Mouse (Mus musculus) testis, adult 2 months (tissue): ENCODE data around the gene Tcam1. TPM values are rescaled to one million over a fixed set of nuclear protein-coding genes. Genes with fewer than 3 reads are reported as not detected.

Experiments used
- H3K27ac ChIP-seq: fragments of 200-500 bp; 2 replicates; pipeline ENCODE4 v1.5.1; 2012; ENCODE audit warnings: low read depth, low read length; ENCODE audit not compliant: control insufficient read depth, insufficient read depth
- H3K27me3 ChIP-seq: fragments of 200-500 bp; 2 replicates; pipeline ENCODE4 v1.6.1; 2012; ENCODE audit warnings: mild to moderate bottlenecking, low read length, moderate library complexity; ENCODE audit not compliant: control insufficient read depth, insufficient read depth
- H3K36me3 ChIP-seq: fragments of 200-500 bp; 2 replicates; pipeline ENCODE4 v1.6.1; 2012; ENCODE audit warnings: mild to moderate bottlenecking, low read length; ENCODE audit not compliant: control insufficient read depth, insufficient read depth
- H3K4me1 ChIP-seq: fragments of 200-500 bp; 2 replicates; pipeline ENCODE4 v1.6.1; 2012; ENCODE audit warnings: low read length; ENCODE audit not compliant: control insufficient read depth, insufficient read depth
- H3K4me3 ChIP-seq: fragments of 200-500 bp; 2 replicates; pipeline ENCODE4 v1.5.1; 2012; ENCODE audit warnings: low read depth, mild to moderate bottlenecking, low read length, moderate library complexity, mixed read lengths; ENCODE audit not compliant: control insufficient read depth
- CTCF ChIP-seq: fragments of 200-500 bp; IDR thresholded peaks from 2 replicates; pipeline ENCODE4 v1.5.1; 2012; ENCODE audit warnings: low read depth, mild to moderate bottlenecking, inconsistent platforms, low read length, moderate library complexity; ENCODE audit not compliant: control insufficient read depth, insufficient read depth, insufficient replicate concordance
- POLR2A ChIP-seq: fragments of 200-500 bp; IDR thresholded peaks from 2 replicates; pipeline ENCODE4 v1.6.1; 2012; ENCODE audit warnings: low read depth, mild to moderate bottlenecking, inconsistent platforms, low read length, moderate library complexity; ENCODE audit not compliant: control insufficient read depth
- polyA plus RNA-seq: library from polyadenylated mRNA; depleted of rRNA; stranded (reverse); fragments of >200 nt; gene quantifications from 2 replicates; pipeline ENCODE4 v1.2.3, GENCODE M21; 2012

The Tcam1 gene
- polyA plus RNA-seq, 1 experiment = 97.5 TPM

DNA sequence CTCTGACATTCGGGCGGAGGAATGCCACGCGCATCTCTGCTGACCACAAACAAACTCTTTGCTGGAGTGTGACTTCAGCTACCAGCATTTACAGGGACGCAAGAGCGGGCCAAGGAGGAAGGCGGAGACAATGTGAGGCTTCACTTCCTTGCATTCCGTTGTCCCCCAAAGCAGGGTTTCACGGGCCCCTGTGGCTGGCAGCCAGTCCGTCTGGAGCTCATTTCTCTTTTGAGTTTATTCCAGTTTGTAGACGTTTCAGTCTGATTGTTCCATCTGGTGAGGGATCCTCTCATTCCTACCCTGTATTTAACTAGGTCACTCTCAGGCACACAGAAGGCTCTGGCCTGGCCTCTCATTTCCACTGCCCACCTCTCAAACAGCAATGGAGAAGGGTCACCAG is 10.5 kb downstream of the Tcam1 start:
- TF ChIP-seq CTCF (no peak), POLR2A (no peak)
- Histone ChIP-seq H3K27ac (no peak overlapping the region), H3K36me3 (no peaks in the 10 kb centered on the region; the same call in none of the 2 replicates), H3K4me3 (no peak overlapping the region), H3K27me3 (no peaks in the 10 kb centered on the region), H3K4me1 (no peaks in the 10 kb centered on the region)

DNA sequence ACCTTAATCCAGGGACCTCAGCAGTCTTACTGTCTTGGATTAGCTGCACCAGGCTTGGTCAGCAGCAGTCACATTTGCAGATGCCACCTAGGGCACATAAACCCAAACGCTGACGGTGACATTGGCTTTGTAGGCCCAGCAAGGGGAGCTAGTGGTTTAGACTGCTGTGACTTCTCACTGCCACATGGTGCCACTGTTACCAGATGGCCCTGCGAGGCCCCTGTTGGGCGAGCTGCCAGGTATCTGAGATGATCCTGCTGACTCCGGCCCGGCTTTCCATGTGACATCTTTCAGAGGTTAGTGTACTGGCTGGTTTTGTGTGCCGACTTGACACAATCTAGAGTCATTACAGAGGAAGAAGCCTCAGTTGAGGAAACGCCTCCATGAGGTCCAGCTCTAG is 12.9 kb downstream of the Tcam1 start:
- TF ChIP-seq POLR2A (no peak), CTCF (peak; percentile 21; the same call in 1 of the 2 replicates)
- H3K27ac ChIP-seq = no peak overlapping the region
- H3K27me3 ChIP-seq = no peaks in the 10 kb centered on the region
- H3K4me1 ChIP-seq = no peaks in the 10 kb centered on the region
- no peaks in the 10 kb centered on the region; the same call in none of the 2 replicates for H3K36me3 ChIP-seq
- no peak overlapping the region for H3K4me3 ChIP-seq

DNA sequence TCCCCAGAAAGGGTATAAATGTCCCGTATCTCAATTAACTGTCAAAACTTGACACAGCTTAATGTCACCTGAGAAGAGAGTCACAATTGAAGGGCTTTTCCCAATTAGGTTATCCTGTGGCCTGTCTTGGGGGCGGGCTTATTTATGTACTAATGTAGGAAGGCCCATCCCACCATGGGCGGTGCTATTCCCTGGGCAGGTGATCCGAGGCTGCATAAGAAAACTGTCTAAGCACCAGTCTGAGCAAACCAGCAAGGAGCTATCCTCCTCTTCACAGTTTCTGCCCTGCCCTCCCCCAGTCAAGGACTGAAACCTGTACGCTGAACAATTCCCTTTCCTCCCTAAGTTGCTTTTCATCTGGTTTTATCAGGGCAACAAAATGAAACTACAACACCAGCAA is 13.9 kb downstream of the Tcam1 start:
- Histone ChIP-seq H3K4me1 (no peaks in the 10 kb centered on the region), H3K36me3 (no peaks in the 10 kb centered on the region; the same call in none of the 2 replicates), H3K27ac (no peak overlapping the region), H3K4me3 (no peak overlapping the region), H3K27me3 (no peaks in the 10 kb centered on the region)
- TF ChIP-seq POLR2A (no peak), CTCF (no peak)

DNA sequence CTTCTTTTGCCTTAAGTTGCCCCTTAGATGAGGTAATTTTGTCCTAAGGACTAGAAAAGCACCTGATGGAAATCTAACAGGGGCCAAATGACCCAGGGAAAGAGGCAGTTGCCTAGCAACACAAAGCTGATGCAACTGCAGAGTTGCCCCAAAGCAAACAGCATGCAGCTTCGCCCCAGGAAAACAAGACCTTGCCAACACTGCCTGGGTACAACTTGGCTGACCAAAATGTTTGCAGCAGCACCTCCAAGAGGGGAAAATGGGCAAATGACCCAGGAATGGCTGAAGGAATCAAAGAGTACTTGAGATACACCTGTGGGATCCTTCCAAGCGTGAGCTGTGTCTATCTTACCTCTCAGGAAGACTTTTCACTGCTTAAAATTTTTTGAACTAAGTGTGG is 15.4 kb downstream of the Tcam1 start:
- no peak for TF ChIP-seq CTCF
- TF ChIP-seq POLR2A = no peak
- Histone ChIP-seq H3K4me1 (no peaks in the 10 kb centered on the region), H3K27me3 (no peaks in the 10 kb centered on the region), H3K27ac (no peak overlapping the region), H3K36me3 (no peaks in the 10 kb centered on the region), H3K4me3 (no peak overlapping the region)

DNA sequence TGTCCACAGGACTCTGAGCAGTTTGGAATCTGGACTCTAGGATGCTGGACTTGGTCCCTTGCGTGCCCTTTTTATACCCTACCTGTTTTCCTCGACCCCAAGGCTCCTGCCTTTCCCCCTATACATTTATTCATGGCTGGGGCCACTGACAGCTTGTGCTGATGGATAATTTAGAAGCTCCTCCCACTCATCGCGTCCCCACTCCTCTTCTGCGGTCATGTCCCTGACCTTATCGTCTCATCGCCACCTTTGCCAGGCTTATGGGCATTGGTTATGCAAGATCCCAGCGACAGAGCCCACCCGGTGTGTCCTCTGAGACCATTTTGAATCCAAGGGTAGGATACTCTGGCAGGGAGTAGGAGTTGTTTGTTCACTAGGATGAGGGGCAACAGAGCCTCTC is 25.3 kb downstream of the Tcam1 start, which contains the start of gene Gh:
TSS of gene Gh (minus strand) at position 101 of the 400 bp plus-strand sequence.
- no peaks in the 10 kb centered on the region for H3K27me3 ChIP-seq
- H3K36me3 ChIP-seq = no peaks in the 10 kb centered on the region
- no peak for TF ChIP-seq POLR2A
- TF ChIP-seq CTCF = no peak
- no peak within 1 kb of the TSS for H3K4me3 ChIP-seq
- peaks cover 4% of the 10 kb centered on the region for H3K4me1 ChIP-seq
- no peak within 1 kb of the TSS for H3K27ac ChIP-seq

DNA sequence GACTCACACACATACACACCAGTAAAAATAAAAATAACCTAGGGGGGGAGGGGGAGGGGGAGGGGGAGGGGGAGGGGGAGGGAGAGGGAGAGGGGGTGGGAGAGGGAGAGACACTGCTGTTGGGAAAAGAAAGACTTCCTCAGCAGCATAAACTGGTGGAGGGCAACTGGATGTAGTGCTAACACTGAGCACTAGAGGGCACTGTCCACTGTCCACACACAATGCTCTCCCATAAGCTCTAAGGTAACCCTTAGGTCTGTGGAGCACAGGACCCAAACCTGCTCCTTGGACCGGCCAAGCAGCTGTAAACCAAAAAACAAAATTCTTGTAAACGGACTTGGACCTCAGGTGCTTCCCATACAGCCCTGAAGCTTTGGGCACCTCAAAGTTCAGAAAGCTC is 26.2 kb downstream of the Tcam1 start:
- peaks cover 4% of the 10 kb centered on the region for H3K4me1 ChIP-seq
- TF ChIP-seq CTCF = peak; percentile 76; the same call in 1 of the 2 replicates
- no peak for TF ChIP-seq POLR2A
- H3K4me3 ChIP-seq = no peak overlapping the region

DNA sequence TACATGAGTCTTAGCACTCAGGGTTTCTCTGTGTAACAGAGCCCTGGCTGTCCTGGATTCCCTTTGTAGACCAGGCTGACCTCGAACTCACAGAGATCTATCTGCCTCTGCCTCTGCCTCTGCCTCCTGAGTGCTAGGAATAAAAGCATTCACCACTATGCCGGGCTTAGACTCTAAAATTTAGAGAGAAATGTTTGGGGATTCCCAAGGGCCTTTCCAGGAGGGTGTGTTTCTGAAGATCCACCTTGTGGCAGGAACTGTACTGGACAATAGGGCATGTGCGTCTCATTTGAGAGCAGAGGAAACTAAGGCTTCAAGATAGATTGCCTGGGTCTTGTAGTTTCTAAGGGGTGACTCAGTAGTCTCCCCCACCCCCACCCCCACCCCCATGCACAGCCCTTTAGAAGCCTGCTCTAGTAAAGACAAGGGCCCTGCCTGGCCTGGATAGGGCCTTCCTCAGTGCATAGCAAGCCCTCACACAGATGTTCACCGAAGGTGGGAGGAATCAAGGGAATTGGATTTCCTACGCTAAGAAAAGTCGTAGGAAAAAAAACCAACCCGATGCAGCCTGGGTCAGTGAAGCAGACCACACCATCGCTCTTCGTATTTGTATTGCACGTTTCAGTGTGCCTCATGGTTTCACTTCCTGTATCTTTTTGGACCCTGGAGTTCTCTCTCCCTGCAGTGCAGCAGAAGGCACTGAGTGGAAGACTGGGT is 29.0 kb downstream of the Tcam1 start:
- TF ChIP-seq POLR2A (no peak), CTCF (no peak)

More for the DNA sequence above, 26.2 kb downstream of the Tcam1 start:
- Histone ChIP-seq H3K36me3 (no peaks in the 10 kb centered on the region), H3K27ac (no peak overlapping the region), H3K27me3 (no peaks in the 10 kb centered on the region)

DNA sequence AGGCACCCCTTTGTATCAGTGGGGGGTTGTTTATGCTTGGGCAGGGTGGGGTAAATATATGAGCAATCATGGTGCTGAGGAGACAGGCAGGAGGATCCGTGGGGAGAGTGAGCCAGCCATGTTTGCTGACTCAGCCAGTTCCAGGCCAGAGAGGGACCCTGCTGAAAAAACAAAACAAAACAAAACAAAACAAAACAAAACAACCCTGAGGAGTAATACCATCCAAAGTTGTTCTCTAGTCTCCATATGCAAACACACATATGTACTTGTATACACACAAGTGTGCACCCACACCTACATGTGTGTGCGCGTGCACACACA is 29.6 kb downstream of the Tcam1 start:
- H3K4me1 ChIP-seq = peaks cover 11% of the 10 kb centered on the region
- H3K27me3 ChIP-seq = no peaks in the 10 kb centered on the region
- TF ChIP-seq CTCF = no peak
- no peak for TF ChIP-seq POLR2A
- no peaks in the 10 kb centered on the region for H3K36me3 ChIP-seq
- H3K4me3 ChIP-seq = no peak overlapping the region
- no peak overlapping the region for H3K27ac ChIP-seq

More for the DNA sequence above, 29.0 kb downstream of the Tcam1 start:
- Histone ChIP-seq H3K4me3 (no peak overlapping the region), H3K4me1 (peaks cover 11% of the 10 kb centered on the region), H3K27ac (no peak overlapping the region), H3K27me3 (no peaks in the 10 kb centered on the region), H3K36me3 (no peaks in the 10 kb centered on the region)
